10 mouse cellular contexts compared by ENCODE assay signal in genomic region chr1:186474844-186475243, GRCm38 (mm10).
A peak's percentile ranks its signal among the peaks of the same experiment; 100 is the strongest.
DNase-seq lines count a peak whose midpoint lies in the region; ATAC-seq and TF ChIP-seq lines count a peak whose summit lies in the region.
"Had no signal": no experiment of that assay in that cellular context is flagged by ENCODE, and none has a peak within 500 bp of the region (broad histone marks: within the 10 kb centered on the region; RNA-seq: fewer than 3 reads in every experiment).

No protein-coding gene starts in this region.

- ATAC-seq in hindbrain, embryonic 15.5 days (ENCODE audit: low FRiP score, low read depth) = peak; percentile 79; the same call in 1 of the 2 replicates
- ATAC-seq in midbrain, embryonic 13.5 days = peak; percentile 72; the same call in 1 of the 2 replicates
- ATAC-seq in stomach, postnatal 0 days (ENCODE audit: low FRiP score, low TSS enrichment) = no peak

- H3K4me1 ChIP-seq in hindbrain, embryonic 15.5 days (replicated peaks) = peaks cover 7% of the 10 kb centered on the region
- peaks cover 6% of the 10 kb centered on the region for H3K4me1 ChIP-seq in midbrain, embryonic 13.5 days (replicated peaks)
- no peaks in the 10 kb centered on the region for H3K4me1 ChIP-seq in stomach, postnatal 0 days (replicated peaks; ENCODE audit: control insufficient read depth, insufficient read depth)

- no peaks in the 10 kb centered on the region for H3K36me3 ChIP-seq in hindbrain, embryonic 15.5 days
- no peaks in the 10 kb centered on the region for H3K36me3 ChIP-seq in midbrain, embryonic 13.5 days
- H3K36me3 ChIP-seq in stomach, postnatal 0 days (ENCODE audit: control insufficient read depth, insufficient read depth, low read length) = no peaks in the 10 kb centered on the region
- H3K36me3 ChIP-seq: limb, embryonic 10.5 days had no signal

- H3K27ac ChIP-seq in hindbrain, embryonic 15.5 days (replicated peaks) = peak overlapping the region; percentile 61
- no peak overlapping the region for H3K27ac ChIP-seq in midbrain, embryonic 13.5 days
- no peak overlapping the region for H3K27ac ChIP-seq in stomach, postnatal 0 days (replicated peaks)
- H3K27ac ChIP-seq: limb, embryonic 10.5 days had no signal

- TF ChIP-seq EP300 in stomach, postnatal 0 days (optimal IDR thresholded peaks at IDR 0.05) = no peak

- no peaks in the 10 kb centered on the region for H3K27me3 ChIP-seq in hindbrain, embryonic 15.5 days
- no peaks in the 10 kb centered on the region; the same call in 1 of the 2 replicates for H3K27me3 ChIP-seq in midbrain, embryonic 13.5 days
- no peaks in the 10 kb centered on the region for H3K27me3 ChIP-seq in stomach, postnatal 0 days (ENCODE audit: control insufficient read depth, insufficient read depth, low read length)

- H3K9ac ChIP-seq in hindbrain, embryonic 15.5 days = no peak overlapping the region
- no peak overlapping the region for H3K9ac ChIP-seq in midbrain, embryonic 13.5 days (replicated peaks)
- H3K9ac ChIP-seq in stomach, postnatal 0 days (ENCODE audit: low read length) = no peak overlapping the region

- 25% methylated on average over 2 of the region's 2 CpGs for WGBS in hindbrain, embryonic 15.5 days
- 21% methylated on average over 2 of the region's 2 CpGs for WGBS in midbrain, embryonic 13.5 days
- 60% methylated on average over 2 of the region's 2 CpGs for WGBS in stomach, postnatal 0 days

- no peak overlapping the region for H3K4me2 ChIP-seq in hindbrain, embryonic 15.5 days
- no peak overlapping the region for H3K4me2 ChIP-seq in midbrain, embryonic 13.5 days (replicated peaks)
- H3K4me2 ChIP-seq in stomach, postnatal 0 days (replicated peaks; ENCODE audit: low read depth) = no peak overlapping the region

- no peak for TF ChIP-seq CTCF in stomach, postnatal 0 days (IDR thresholded peaks at IDR 0.05; ENCODE audit: low read depth)

- peak; percentile 93 for DNase-seq in ES-CJ7 (ENCODE audit: low read depth, low spot score)
- peak; percentile 80 for DNase-seq in embryo, embryonic 11 days
- no peak for DNase-seq in ovary, postnatal 10 days (ENCODE audit: low spot score)
- DNase-seq in kidney, postnatal 14 days = no peak
- DNase-seq in adrenal gland, postnatal 10 days = no peak
- no peak for DNase-seq in stomach, postnatal 0 days (ENCODE audit: low spot score)
- DNase-seq: heart, adult 11 months had no signal

- H3K9me3 ChIP-seq in hindbrain, embryonic 15.5 days = no peaks in the 10 kb centered on the region
- H3K9me3 ChIP-seq in midbrain, embryonic 13.5 days = no peaks in the 10 kb centered on the region
- H3K9me3 ChIP-seq in stomach, postnatal 0 days (ENCODE audit: control insufficient read depth, low read length) = no peaks in the 10 kb centered on the region
- H3K9me3 ChIP-seq: limb, embryonic 10.5 days had no signal

- H3K4me3 ChIP-seq in hindbrain, embryonic 15.5 days = no peak overlapping the region
- H3K4me3 ChIP-seq in midbrain, embryonic 13.5 days (replicated peaks) = no peak overlapping the region
- H3K4me3 ChIP-seq in stomach, postnatal 0 days (ENCODE audit: low read depth, low read length) = no peak overlapping the region
- H3K4me3 ChIP-seq: limb, embryonic 10.5 days had no signal

Comparison
In these comparisons a context has a peak if more than half of its experiments do, and no peak if none do; other contexts are left out.
1. DNase-seq: peak in ES-CJ7 (single experiment) and embryo, embryonic 11 days (single experiment); none in ovary, postnatal 10 days (single experiment), kidney, postnatal 14 days (single experiment), adrenal gland, postnatal 10 days (single experiment) and stomach, postnatal 0 days (single experiment).